Mouse (Mus musculus) lung, postnatal 14 days (tissue): ENCODE results near the gene Filip1l.

ENCODE experiments used
- DNase-seq: peaks from one replicate; pipeline ENCODE4 v3.0.0; 2021

Gene Filip1l

GRCm38 (mm10) chr16:57398387-57399214 lies 45.7 kb downstream of the Filip1l start:
- peak; percentile 87 for DNase-seq

DNA sequence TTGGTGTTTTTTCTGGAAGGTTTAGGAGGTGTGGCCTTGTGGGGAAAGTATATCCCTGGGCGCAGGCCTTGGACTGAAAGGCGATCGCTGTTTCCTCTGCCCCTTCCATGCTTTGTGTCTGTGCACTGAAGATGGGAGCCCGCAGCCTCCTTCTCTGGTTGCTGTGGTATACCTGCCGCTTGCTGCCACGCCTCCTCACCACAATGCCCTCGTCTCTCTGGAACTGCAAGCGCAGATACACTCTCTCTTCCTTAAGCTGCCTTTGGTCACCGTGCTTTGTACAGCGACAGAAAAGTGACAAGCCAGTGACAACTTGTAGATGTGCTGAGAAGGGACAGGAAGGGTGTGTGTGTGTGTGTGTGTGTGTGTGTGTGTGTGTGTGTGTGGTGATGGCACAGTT lies 46.7 kb downstream of the Filip1l start:
- no peak for DNase-seq

DNA sequence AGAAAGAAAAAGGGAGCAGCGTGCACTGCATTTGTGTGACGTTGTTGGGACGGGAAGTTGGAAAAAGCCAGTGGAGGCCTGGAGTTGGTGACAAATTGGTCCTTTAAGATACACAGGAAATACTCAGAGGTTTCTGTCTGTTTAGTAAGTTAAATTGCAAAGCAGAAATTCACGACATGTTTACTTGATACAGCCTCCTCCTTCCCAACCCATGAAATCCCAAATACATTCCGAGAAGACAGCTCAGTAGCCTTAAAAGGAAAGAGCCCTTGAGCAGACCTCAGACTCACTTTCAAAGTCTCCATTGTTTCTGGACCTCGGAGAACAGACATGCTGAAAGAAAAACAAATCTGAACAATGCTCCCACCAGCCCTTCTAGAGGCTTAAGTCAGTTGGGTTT lies 48.8 kb downstream of the Filip1l start:
- DNase-seq = no peak

GRCm38 (mm10) chr16:57402910-57403309 lies 50.0 kb downstream of the Filip1l start:
- no peak for DNase-seq

DNA sequence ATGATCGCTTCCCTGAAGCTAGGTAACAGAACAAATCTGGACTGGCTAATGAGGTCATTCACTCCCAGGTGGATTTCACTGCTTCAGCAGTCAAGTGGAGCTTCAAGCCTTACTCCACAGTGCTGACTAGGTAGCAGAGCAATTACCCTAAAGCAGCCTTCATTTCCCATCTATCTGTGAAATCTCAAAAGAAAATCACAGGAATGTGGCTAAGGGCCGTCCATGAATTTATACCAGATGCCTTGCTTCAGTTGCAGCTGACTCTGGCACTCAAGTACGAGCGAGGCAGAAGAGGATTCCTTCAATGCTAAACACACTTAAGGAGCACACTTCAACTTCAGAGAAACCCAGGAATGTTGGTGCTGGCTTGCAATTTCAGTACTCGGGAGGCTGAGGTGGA lies 50.9 kb downstream of the Filip1l start:
- DNase-seq = no peak

DNA sequence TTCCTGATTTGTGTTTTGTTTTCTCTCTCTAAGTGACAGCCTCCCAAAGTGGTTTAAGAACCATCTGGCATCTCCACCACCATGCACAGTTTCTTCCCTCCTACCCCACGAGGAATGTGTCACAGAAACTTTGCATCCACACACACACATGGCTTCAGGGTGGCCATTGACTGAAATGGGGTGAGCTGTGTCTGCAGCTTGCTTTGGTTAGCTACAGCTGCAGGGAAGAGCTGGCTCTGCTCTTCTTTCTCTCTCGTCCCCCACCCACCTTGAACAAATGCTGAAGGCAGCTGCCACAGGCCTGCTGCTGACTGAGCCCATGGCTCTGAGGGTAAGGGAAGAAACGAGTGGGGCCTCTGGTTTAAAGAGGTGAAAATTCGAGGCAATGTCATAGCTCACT lies 59.9 kb downstream of the Filip1l start:
- DNase-seq = no peak

DNA sequence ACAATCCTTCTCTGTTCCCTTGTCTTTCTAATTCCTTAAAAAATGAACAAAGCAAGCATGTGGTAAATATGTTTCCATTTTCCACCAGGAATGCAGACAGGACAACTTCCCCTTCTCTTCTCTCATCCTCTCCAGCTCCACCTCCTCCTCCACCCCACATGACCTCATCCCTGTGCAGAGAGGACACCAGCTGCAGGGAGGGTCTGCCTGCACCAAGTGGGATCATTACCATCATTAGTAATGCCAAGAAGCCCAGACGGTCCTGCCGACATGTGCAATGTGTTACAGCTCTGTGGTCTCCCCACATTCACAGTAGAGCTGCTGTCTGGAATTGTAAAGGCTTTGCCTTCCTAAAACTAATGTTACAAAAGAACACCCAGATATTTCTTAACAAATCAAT lies 63.2 kb downstream of the Filip1l start:
- DNase-seq = no peak

DNA sequence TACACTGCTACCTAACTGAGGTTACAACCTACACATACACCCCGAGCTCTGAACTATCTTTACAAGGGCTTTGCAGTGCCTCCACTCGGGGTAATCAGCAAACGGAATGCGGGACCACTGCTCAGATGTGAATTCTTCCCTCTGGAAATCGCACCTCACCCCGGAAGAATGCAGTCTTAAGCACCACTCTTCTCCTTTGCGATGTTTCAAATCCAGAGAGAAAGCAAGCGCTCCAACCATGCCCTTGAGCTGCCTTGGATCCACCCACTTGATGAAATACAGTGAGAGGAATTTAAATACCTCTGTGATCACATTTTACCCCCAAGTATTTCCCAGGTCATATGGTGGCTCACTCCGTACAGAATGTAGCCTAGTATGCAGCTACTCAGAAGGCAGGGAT lies 64.1 kb downstream of the Filip1l start:
- DNase-seq = no peak

DNA sequence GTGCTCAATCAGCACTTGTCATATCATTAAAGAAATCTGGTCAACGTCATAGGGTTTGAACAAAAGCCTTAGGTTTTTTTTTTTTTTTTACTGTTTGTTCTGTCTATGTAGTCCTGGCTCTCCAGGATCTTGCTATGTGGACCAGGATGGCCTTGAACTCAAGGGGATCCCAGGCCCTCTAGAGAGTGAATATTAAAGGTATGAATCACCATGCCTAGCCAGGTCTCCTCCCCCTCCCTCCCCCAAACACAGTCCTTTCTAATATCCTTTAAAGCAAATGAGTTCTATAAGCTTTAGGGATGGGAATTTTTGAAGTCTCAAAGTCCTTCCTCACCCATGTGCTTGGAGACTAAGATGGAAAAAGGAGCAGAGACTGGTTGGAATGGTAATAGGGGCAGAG lies 65.1 kb downstream of the Filip1l start:
- no peak for DNase-seq

DNA sequence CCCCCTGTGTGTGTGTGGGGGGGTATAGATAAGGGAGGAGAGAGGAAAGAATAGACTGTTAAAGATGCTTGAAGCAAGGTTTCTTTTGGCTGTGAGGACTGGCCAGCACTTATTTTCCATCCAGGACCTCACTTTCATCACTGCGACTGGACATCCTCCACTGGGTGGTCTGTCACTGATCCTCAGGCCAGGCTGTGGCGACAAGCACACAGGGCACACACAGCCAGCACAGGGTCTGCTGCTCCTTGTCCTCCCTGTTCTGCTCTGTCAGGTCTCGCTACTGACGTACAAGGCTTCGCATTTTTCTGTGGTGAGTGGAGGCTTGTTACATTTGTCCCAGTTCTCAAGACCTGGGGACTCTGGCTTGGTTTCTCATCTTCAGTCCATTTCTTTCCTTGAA lies 66.4 kb downstream of the Filip1l start:
- no peak for DNase-seq

- DNase-seq = no peak
Observed at GRCm38 (mm10) chr16:57419881-57420280, 67.0 kb downstream of the Filip1l start.

DNA sequence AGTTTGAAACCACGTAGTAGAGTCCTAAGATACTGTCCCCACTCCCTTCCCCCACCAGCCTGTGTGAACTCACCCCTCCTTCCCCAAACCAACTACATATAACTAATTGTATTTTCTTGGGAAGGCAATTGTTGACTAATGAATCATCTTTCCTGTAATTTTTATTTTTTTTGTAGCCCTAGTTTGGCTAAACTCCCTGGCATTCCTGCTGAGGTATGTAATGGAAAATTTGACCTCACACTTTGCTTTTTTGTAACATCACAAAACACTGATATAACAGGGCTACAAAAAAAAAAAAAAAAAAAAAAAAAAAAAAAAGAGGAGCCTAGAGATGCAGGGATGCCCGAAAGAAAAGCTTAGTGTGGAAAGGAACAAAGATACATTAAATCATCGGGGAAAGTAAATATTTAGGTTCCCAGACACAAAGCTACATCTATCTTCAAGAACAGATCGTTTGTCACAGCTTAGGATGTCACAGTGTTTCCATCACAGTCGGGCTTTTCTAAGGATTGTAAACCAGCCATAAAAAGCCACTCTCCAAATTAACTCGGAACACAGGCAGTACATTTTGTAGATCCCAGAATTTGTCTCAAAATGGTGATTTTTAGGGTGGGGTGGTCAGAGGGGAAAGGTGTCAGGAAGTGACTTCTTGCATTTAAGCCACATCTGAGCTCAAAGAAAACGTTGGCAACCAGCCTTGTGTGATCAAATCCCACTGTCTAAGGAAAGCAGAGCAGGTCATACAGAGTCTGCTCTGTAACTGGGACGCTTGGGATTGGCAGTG lies 68.1 kb downstream of the Filip1l start:
- DNase-seq = peak; percentile 51

DNA sequence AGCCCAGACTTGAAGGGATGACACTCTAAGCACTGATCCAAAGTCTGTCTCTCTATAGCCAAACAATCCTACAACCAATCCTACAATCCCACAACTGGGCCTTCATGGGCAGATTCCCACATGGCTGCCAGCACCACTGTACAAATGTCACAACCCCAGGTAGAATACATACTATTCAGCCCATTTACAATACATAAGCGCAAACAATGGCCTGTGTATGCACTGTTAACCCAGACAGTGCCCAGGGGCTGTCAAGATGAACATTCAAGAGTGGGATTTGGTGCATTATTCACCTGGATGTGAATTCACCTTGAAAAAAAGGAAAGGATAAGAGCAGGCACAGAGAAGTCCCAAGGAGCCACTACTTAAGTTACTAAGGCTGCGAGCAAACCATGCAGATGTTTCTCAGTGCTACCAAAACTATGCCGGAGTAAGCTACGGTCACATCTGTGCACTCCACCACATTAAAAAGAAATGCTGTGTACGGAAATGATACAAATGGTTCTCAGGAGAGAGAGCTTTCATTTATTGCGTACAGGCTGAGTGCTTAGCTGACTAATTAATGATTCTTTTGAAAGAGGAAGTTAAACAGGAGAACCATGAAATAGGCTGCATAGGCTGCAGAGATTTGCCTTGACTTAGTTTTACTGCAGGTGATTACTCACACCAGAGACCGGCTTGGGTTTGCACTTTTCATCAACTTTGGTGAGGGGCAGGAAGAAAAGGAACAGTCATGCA lies 69.0 kb downstream of the Filip1l start:
- no peak for DNase-seq

- DNase-seq = no peak
Observed at GRCm38 (mm10) chr16:57423001-57423800, 70.3 kb downstream of the Filip1l start.

- no peak for DNase-seq
Observed at GRCm38 (mm10) chr16:57426680-57427079, 73.8 kb downstream of the Filip1l start.

GRCm38 (mm10) chr16:57427516-57428285 lies 74.8 kb downstream of the Filip1l start:
- DNase-seq = peak; percentile 49

- no peak for DNase-seq
Observed at GRCm38 (mm10) chr16:57428977-57429376, 76.1 kb downstream of the Filip1l start.

GRCm38 (mm10) chr16:57431294-57431693 lies 78.4 kb downstream of the Filip1l start:
- DNase-seq = no peak

DNA sequence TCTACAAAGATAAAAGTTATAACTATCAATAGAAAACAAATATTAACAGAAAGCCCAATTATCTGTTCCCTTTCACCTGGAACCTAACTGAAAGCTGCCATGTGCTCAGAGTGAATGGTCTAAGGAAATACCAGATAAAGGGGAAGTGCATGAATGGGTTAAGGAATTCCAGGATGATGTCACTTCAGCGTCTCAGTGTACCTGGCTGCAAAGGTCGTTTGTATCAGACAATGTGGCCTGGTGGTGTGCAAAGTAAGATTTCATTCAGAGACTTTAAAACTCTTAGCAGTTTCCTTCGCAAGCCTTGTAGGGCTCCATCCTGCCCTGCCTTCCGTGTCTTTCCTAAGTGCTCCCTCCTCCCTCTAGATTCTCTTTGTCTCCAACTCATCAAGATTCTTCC lies 80.3 kb downstream of the Filip1l start:
- DNase-seq = no peak

- no peak for DNase-seq
Observed at GRCm38 (mm10) chr16:57433671-57434070, 80.8 kb downstream of the Filip1l start.

DNA sequence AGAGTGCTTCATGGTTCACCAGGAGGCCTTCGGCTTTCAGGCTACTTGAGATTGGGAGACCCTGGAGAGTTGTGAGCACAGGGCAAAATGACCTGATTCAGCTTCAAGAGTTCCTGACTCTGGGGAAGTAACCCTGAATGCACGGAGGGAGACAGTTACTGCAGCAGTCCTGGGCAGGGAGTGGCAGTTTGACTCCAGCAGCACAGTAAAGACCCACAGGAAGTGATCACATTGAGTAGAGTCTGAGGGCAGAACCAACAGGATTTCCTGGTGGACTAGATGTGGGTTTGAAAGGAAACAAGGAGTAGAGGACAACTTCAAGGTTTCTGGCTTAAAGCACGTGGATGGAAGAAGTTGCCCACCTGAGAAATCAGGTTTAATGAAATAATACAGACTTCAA lies 81.7 kb downstream of the Filip1l start:
- no peak for DNase-seq
